Mouse (Mus musculus) stomach, embryonic 16.5 days (tissue): ENCODE measurements around the gene Timp4. TPM values are rescaled to one million over a fixed set of nuclear protein-coding genes. Genes with fewer than 3 reads are reported as not detected.

ENCODE experiments used
- ATAC-seq: fragments of 200-750 bp; cut with Nextera tagmentation; 2 replicates; pipeline ENCODE4 v1.8.0; 2017; ENCODE audit warnings: moderate number of reproducible peaks, moderate TSS enrichment; ENCODE audit not compliant: insufficient read depth, low FRiP score
- H3K27ac ChIP-seq: fragments of 300-500 bp; sonication (generic); 2 replicates; pipeline ENCODE4 v1.5.1; 2014; ENCODE audit warnings: low read length
- H3K27me3 ChIP-seq: fragments of 300-500 bp; sonication (generic); 2 replicates; pipeline ENCODE4 v1.6.1; 2014; ENCODE audit warnings: low read length, control low read depth, mixed read lengths; ENCODE audit not compliant: control insufficient read depth, insufficient read depth
- H3K36me3 ChIP-seq: fragments of 300-500 bp; sonication (generic); 2 replicates; pipeline ENCODE4 v1.6.1; 2014; ENCODE audit warnings: low read length; ENCODE audit not compliant: control insufficient read depth, insufficient read depth
- H3K4me1 ChIP-seq: fragments of 300-500 bp; sonication (generic); 2 replicates; pipeline ENCODE4 v1.6.1; 2014; ENCODE audit warnings: low read length, control low read depth, mixed read lengths; ENCODE audit not compliant: control insufficient read depth, insufficient read depth
- H3K4me2 ChIP-seq: fragments of 300-500 bp; sonication (generic); 2 replicates; pipeline ENCODE4 v1.6.1; 2014; ENCODE audit warnings: low read depth, low read length, mixed read lengths
- H3K4me3 ChIP-seq: fragments of 300-500 bp; sonication (generic); replicated peaks from 2 replicates; pipeline ENCODE4 v1.5.1; 2014; ENCODE audit warnings: mild to moderate bottlenecking, low read length
- H3K9ac ChIP-seq: fragments of 300-500 bp; sonication (generic); 2 replicates; pipeline ENCODE4 v1.6.1; 2014; ENCODE audit warnings: low read length
- H3K9me3 ChIP-seq: fragments of 300-500 bp; sonication (generic); replicated peaks from 2 replicates; pipeline ENCODE4 v1.6.1; 2016; ENCODE audit warnings: low read length, control low read depth; ENCODE audit not compliant: control insufficient read depth
- WGBS: fragments of 180-500 bp; shearing (Covaris S2); extraction: QIAGEN DNeasy Blood & Tissue Kit; methylation state at CpG from one replicate; pipeline ENCODE4 v1.1.7; 2014; 5-methylcytosine and 5-hydroxymethylcytosine counted together
- polyA plus RNA-seq: library from polyadenylated mRNA; unstranded; fragments of >200 nt; fragmentation: Nextera tagmentation; extraction: Ambion mirVana; gene quantifications from 2 replicates; pipeline ENCODE4 v1.2.1, GENCODE M21; 2015

Gene Timp4
- polyA plus RNA-seq, 1 experiment from 2014 or later, result 1.4 TPM

GRCm38 (mm10) chr6:115279639-115280038 is 27.6 kb upstream of the Timp4 start:
- H3K9me3 ChIP-seq, result no peaks in the 10 kb centered on the region
- H3K4me1 ChIP-seq, result no peaks in the 10 kb centered on the region
- no peak overlapping the region for H3K4me2 ChIP-seq
- H3K36me3 ChIP-seq, result no peaks in the 10 kb centered on the region
- H3K27ac ChIP-seq, result no peak overlapping the region
- H3K27me3 ChIP-seq, result no peaks in the 10 kb centered on the region
- 58% methylated on average over 2 of the region's 2 CpGs for WGBS
- no peak overlapping the region for H3K9ac ChIP-seq
- no peak for ATAC-seq
- no peak overlapping the region for H3K4me3 ChIP-seq

GRCm38 (mm10) chr6:115278086-115278485 is 26.1 kb upstream of the Timp4 start:
- Histone ChIP-seq H3K27ac (no peak overlapping the region), H3K36me3 (no peaks in the 10 kb centered on the region), H3K4me3 (no peak overlapping the region), H3K27me3 (no peaks in the 10 kb centered on the region), H3K9ac (no peak overlapping the region), H3K4me2 (no peak overlapping the region), H3K4me1 (no peaks in the 10 kb centered on the region), H3K9me3 (no peaks in the 10 kb centered on the region)
- WGBS, result 67% methylated on average over 8 of the region's 8 CpGs
- ATAC-seq, result no peak

GRCm38 (mm10) chr6:115275116-115275815 is 23.3 kb upstream of the Timp4 start:
- ATAC-seq, result no peak
- H3K9ac ChIP-seq, result no peak overlapping the region
- H3K4me1 ChIP-seq, result peaks cover 9% of the 10 kb centered on the region; the same call in 1 of the 2 replicates
- H3K4me3 ChIP-seq, result no peak overlapping the region
- no peaks in the 10 kb centered on the region for H3K27me3 ChIP-seq
- no peak overlapping the region for H3K4me2 ChIP-seq
- no peak overlapping the region for H3K27ac ChIP-seq
- 89% methylated on average over 10 of the region's 10 CpGs for WGBS
- H3K36me3 ChIP-seq, result no peaks in the 10 kb centered on the region
- no peaks in the 10 kb centered on the region for H3K9me3 ChIP-seq

GRCm38 (mm10) chr6:115274705-115275104 is 22.7 kb upstream of the Timp4 start:
- WGBS, result 60% methylated on average over 9 of the region's 9 CpGs
- Histone ChIP-seq H3K4me2 (no peak overlapping the region), H3K36me3 (no peaks in the 10 kb centered on the region), H3K9ac (no peak overlapping the region), H3K9me3 (no peaks in the 10 kb centered on the region), H3K27ac (no peak overlapping the region), H3K27me3 (no peaks in the 10 kb centered on the region), H3K4me1 (peaks cover 9% of the 10 kb centered on the region; the same call in 1 of the 2 replicates), H3K4me3 (no peak overlapping the region)
- no peak for ATAC-seq

GRCm38 (mm10) chr6:115273346-115273745 is 21.3 kb upstream of the Timp4 start:
- no peak for ATAC-seq
- WGBS, result 82% methylated on average over 10 of the region's 10 CpGs
- no peaks in the 10 kb centered on the region for H3K9me3 ChIP-seq
- H3K27me3 ChIP-seq, result no peaks in the 10 kb centered on the region
- no peak overlapping the region for H3K27ac ChIP-seq
- H3K36me3 ChIP-seq, result no peaks in the 10 kb centered on the region
- H3K4me2 ChIP-seq, result no peak overlapping the region
- no peak overlapping the region for H3K4me3 ChIP-seq
- H3K9ac ChIP-seq, result no peak overlapping the region
- peaks cover 9% of the 10 kb centered on the region; the same call in 1 of the 2 replicates for H3K4me1 ChIP-seq

- no peak; the same call in 1 of the 2 replicates for ATAC-seq
Measured at GRCm38 (mm10) chr6:115271866-115272271, 19.9 kb upstream of the Timp4 start.

GRCm38 (mm10) chr6:115271326-115271725 is 19.3 kb upstream of the Timp4 start:
- WGBS, result 65% methylated on average over 3 of the region's 3 CpGs
- Histone ChIP-seq H3K27me3 (no peaks in the 10 kb centered on the region), H3K4me2 (no peak overlapping the region), H3K4me3 (no peak overlapping the region), H3K9ac (no peak overlapping the region), H3K9me3 (no peaks in the 10 kb centered on the region), H3K4me1 (peaks cover 9% of the 10 kb centered on the region; the same call in 1 of the 2 replicates), H3K27ac (no peak overlapping the region), H3K36me3 (no peaks in the 10 kb centered on the region)
- ATAC-seq, result no peak

More at GRCm38 (mm10) chr6:115271866-115272271, 19.9 kb upstream of the Timp4 start:
- H3K9ac ChIP-seq, result peak overlapping the region; percentile 36; the same call in 1 of the 2 replicates
- WGBS, result 9% methylated on average over 4 of the region's 4 CpGs
- H3K4me1 ChIP-seq, result peaks cover 9% of the 10 kb centered on the region; the same call in 1 of the 2 replicates
- no peaks in the 10 kb centered on the region for H3K9me3 ChIP-seq
- H3K4me2 ChIP-seq, result no peak overlapping the region
- no peaks in the 10 kb centered on the region for H3K36me3 ChIP-seq
- H3K4me3 ChIP-seq, result no peak overlapping the region
- H3K27ac ChIP-seq, result no peak overlapping the region
- H3K27me3 ChIP-seq, result no peaks in the 10 kb centered on the region

GRCm38 (mm10) chr6:115270085-115270484 is 18.1 kb upstream of the Timp4 start:
- H3K27ac ChIP-seq, result no peak overlapping the region
- no peaks in the 10 kb centered on the region for H3K27me3 ChIP-seq
- H3K36me3 ChIP-seq, result no peaks in the 10 kb centered on the region
- H3K4me1 ChIP-seq, result peaks cover 9% of the 10 kb centered on the region; the same call in 1 of the 2 replicates
- 69% methylated on average over 2 of the region's 2 CpGs for WGBS
- no peak overlapping the region for H3K4me3 ChIP-seq
- H3K4me2 ChIP-seq, result no peak overlapping the region
- H3K9ac ChIP-seq, result no peak overlapping the region
- ATAC-seq, result no peak
- H3K9me3 ChIP-seq, result no peaks in the 10 kb centered on the region

GRCm38 (mm10) chr6:115269561-115269960 is 17.6 kb upstream of the Timp4 start:
- Histone ChIP-seq H3K9ac (no peak overlapping the region), H3K27ac (no peak overlapping the region), H3K9me3 (no peaks in the 10 kb centered on the region), H3K36me3 (no peaks in the 10 kb centered on the region), H3K4me1 (peaks cover 9% of the 10 kb centered on the region; the same call in 1 of the 2 replicates), H3K27me3 (no peaks in the 10 kb centered on the region), H3K4me2 (no peak overlapping the region), H3K4me3 (no peak overlapping the region)
- no peak for ATAC-seq
- whole genome bisulfite sequencing, result 74% methylated on average over 5 of the region's 5 CpGs
